Mouse (Mus musculus) common myeloid progenitor, adult 5-6 weeks (primary cell): ENCODE measurements around the gene Fkbp5. TPM values are rescaled to one million over a fixed set of nuclear protein-coding genes. Genes with fewer than 3 reads are reported as not detected.

Experiments
- ATAC-seq: replicated peaks from 2 replicates; pipeline ENCODE4 v1.8.0; 2016; ENCODE audit warnings: low read depth, mild to moderate bottlenecking, moderate TSS enrichment, inconsistent platforms; ENCODE audit not compliant: poor library complexity, severe bottlenecking
- total RNA-seq: library from RNA; stranded (forward); fragments of 200-1000, 187-1606 nt; gene quantifications from 2 replicates; pipeline ENCODE4 v1.2.3, GENCODE M21; 2017

Gene Fkbp5
- total RNA-seq, 1 experiment from 2014 or later: 49.6 TPM

GRCm38 (mm10) chr17:28507496-28507895, 9.8 kb downstream of the Fkbp5 start:
- no peak for ATAC-seq

DNA sequence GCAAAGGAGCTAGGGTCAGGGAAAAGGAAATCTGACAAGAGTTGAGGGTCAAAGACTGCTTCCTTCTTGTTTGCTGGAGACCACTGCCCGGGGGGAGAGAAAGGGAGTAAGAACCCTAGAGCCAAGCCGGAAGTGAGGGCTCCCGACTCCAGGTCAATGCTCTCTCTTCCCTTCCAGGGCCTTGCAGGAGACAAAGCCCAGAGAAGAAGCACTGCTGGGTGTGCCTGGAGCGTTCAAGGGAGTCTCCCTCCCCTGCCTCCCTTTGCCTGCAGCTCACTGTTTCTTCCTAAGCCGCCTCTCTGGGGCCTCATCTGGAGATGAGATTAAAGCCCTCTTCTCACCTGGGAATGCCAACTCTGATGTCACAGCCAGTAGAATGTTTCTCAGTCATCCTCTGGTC, 10.4 kb downstream of the Fkbp5 start:
- ATAC-seq: no peak

DNA sequence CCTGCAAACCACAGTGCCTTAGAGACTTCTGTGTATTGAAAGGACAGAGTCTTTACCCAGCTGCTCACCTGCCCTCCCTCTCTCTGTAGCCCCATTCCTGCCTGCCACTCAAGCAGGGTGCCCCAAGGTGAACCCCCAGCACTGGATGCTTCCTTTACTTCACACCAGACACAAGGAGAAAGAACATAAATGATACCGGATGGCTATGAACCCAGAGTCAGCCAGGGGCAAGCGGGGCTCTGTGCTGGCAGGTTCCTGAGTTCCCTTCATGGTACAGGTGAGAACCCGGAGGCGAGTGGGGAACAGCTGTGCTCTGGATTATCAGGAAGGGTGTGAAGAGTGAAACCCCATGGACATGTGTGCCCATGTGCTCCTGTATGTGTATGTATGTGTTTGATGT, 11.7 kb downstream of the Fkbp5 start:
- ATAC-seq: no peak

DNA sequence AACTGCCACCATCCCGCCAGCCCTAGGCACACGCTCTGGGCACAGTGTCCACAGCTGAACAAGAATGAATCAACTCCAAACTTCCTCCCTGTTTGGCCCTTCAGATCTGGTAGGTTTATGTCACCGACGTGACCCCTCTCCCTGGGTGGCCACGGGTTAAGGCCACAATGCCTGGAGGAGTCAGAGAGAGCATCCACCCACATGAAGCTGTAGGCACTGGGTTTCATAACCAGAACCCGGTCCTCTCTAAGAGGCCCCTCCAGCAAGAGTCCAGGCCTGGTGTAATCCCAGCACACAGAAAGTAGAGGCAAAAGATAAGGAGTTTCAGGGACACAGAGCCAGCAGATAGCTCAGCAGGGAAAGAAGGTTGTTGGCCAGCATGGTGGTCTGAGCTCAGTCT, 13.1 kb downstream of the Fkbp5 start:
- ATAC-seq: no peak

GRCm38 (mm10) chr17:28502196-28502821, 15.0 kb downstream of the Fkbp5 start:
- ATAC-seq: no peak

DNA sequence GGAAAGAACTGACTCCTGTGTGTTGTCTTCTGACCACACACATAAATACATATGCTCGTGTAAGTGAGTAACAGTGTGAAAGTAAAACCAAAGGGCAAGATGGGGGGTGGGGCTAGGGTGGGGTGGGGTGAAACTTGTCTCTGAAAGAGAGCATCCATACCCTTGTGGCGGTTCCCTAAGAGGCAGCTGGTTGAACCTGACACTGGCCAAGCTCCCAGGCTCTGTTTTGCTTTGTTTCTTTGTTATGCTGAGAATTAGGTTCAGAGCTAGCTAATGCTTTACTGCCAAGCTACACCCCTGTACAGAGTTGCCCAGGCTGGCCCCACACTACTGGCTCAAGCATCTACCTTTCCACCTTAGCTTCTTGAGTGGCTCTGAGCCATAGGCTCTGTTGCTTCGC, 16.9 kb downstream of the Fkbp5 start:
- no peak for ATAC-seq

DNA sequence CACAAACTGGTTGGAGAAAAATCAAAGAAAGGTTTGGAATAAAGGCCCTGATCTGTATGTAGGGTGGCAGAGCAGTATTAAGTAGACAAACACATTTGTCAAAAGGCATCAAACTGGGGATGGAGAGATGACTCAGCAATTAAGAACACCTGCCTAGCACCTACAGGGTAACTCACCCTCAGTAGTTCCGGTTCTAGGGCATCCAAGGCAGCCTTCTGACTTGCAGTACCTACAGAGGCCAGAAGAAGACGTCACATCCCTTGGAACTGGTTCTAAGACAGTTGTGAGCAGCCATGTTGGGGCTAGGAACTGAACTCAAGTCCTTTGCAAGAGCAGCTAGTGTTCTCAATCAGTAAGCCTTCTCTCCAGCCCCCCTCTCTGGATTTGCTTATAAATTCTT, 18.1 kb downstream of the Fkbp5 start:
- no peak for ATAC-seq

DNA sequence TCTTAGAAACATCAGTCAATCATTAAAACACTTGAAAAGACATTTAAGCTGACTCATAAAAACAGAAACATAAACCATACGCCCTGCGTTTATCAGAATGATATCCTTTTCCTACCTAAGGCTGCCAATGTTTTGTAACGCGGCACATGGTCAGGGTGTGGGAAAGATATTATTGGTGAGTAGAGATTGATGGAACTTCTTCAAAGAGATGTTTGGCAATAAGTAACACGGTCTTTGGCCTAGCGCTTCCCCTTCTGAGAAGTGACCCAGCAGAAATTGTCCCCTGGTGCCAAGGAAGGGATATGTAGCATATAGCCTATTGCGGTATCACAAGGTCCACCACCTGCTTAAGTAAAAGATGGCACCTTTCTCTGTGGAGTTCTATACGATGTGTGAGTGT, 21.5 kb downstream of the Fkbp5 start:
- no peak for ATAC-seq

DNA sequence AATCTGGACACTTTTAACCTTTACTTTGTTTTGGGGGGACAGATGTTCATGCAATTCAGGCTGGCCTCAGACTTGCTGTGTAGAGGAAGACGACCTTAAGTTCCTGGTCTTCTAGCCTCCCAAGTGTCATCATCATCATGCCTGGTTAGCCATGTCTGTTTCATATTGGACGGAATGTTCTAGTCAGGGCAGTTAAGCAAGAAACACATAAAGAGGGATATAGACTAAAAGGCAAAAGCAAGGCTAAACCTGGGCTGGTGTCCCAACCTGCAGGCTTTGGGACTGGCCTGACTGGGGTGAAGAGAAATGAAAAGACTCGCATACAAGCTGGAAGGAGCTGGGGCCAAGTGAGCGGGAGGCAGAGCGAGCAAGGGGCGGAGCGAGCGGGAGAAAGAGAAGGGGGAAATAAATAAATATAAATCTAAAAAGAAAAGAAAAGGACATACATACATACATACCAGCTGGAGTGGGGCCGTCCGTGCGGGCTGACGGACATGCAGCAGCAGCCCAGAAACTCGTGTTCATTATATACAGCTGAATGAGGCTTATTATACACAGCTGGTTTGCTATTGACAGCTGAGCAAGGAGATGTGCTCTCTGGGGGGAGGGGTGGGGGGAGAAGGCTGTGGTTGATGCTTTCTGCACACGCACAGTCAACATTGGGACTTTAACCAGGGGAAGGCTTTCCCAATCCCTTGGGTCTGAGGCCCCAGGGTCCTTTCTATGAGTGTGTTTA, 26.1 kb downstream of the Fkbp5 start:
- ATAC-seq: no peak

DNA sequence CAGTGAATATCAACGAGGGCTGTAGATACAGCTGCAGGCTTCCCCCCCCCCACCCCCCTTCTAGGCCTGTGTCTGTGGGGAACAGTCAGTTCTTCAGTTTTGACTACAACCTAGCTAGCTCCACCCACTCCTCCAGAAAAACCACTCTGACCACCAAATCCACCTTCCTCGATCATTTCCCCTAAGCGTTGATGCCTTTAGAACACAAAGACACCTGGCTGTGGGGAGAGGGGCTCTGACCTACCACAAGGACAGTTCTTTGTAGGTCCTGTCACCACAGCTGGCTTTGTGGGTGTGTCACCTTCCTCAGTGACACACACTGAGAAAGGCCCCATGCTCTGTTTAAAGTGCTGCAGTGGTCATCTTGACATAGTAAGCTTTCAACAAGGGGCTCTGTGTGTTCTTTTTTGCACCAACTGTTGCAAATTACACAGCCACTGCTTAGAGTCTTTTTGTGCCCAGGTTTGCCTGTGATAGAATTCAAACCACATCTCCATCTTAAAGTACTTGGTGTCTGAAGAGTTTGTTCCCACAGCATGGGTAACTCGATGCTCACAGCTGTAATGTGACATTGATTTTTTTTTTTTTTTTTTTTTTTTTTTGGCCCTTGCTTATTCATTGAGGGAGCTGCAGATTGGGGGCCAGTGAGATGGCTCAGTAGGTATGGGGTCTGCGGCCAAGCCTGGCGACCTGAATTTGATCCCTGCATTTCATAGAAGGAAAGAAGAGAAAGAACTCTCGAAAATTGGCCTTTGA, 28.9 kb downstream of the Fkbp5 start:
- ATAC-seq: no peak

GRCm38 (mm10) chr17:28487584-28488257, 29.6 kb downstream of the Fkbp5 start:
- no peak for ATAC-seq

- no peak for ATAC-seq
Measured at GRCm38 (mm10) chr17:28486720-28487119, 30.6 kb downstream of the Fkbp5 start.

DNA sequence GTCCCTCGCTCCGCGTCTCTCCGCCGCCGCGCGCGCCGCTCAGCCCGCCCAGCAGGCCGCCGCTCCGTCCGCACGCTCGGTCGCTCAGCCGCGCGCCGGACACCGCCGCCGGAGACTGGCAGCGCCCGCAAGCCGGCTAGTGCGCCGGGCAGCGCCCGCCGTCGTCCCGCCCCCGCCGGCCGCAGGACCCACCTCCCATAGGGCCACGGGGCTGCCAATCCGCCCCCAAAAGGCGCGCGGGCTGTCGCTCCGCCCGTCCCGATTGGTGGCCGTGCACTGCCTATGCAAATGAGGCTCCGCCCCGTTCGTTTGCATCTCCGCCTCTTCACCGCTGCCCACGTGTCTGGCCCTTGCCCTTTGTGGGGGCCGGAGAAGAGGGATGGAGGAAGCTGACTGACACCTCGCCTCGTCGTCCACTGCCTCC, 31.3 kb downstream of the Fkbp5 start:
- ATAC-seq: peak; percentile 99

- no peak for ATAC-seq
Measured at GRCm38 (mm10) chr17:28485446-28485948, 31.8 kb downstream of the Fkbp5 start.

DNA sequence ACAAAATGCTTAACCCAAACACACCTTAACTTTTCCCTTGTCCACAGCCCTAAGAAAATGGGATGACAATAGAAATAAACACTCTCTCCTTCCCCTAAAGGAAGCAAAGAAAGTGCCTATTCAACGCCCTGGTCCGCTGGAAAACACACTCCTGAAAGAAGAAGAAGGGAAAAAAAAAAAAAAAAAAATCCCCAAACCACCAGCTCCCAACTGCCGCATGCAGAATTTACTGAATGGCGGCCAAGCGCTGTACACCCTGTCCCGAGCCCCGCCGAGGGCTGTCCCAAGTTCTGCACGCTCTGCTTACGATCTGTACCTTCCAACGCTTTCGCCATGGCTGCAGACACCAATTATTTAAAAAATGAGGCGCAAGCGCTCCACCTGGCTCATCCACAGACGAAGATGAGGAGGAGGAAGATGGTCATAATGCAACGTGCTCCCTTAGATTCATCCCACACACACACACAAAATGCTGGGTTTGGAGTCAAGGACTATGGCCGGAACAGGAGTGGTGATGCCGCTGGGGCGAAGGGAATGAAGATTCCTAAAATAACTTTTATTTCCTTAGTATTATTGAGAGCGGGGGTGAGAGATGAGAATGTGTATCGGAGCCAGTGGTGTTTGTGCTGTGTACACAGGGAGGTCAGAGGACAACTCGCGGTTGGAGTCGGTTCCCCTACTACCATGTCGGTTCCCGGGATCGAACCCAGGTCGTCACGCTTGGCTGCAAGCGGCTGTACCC, 32.5 kb downstream of the Fkbp5 start:
- no peak; the same call in 1 of the 2 replicates for ATAC-seq

GRCm38 (mm10) chr17:28477421-28477820, 39.9 kb downstream of the Fkbp5 start:
- ATAC-seq: no peak

- ATAC-seq: no peak
Measured at GRCm38 (mm10) chr17:28476441-28476840, 40.9 kb downstream of the Fkbp5 start.

- no peak for ATAC-seq
Measured at GRCm38 (mm10) chr17:28475593-28476325, 41.6 kb downstream of the Fkbp5 start.

DNA sequence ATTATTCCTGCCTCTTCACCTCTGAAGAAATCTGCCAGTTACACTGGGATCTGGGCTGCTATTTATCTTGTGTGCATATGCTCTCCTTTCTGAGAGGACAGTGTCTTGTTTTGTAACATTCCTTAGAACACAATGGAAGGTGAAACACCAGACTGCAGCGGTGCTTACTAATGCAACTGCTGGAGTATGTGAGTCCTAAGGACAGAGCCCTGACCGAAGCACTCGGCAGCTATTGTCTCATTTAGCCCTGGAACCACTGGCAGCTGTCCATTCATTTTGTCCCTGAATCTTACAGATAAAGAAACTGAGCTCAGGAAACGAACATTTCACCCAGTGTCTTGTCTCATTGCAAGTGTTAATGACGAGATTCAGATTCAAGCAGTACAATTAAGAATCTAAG, 44.6 kb downstream of the Fkbp5 start:
- ATAC-seq: no peak
